Mouse (Mus musculus) lung, postnatal 0 days (tissue): ENCODE measurements around the gene Sfmbt1. TPM values are rescaled to one million over a fixed set of nuclear protein-coding genes. Genes with fewer than 3 reads are reported as not detected.
A peak's percentile ranks its signal among the peaks of the same experiment; 100 is the strongest.

ENCODE experiments used
- ATAC-seq: fragments of 200-750 bp; cut with Nextera tagmentation; 2 replicates; pipeline ENCODE4 v1.8.0; 2017; ENCODE audit warnings: moderate library complexity
- DNase-seq: peaks from one replicate; pipeline ENCODE4 v3.0.0-alpha.2; 2016; ENCODE audit warnings: low spot score
- H3K27ac ChIP-seq: fragments of 300-500 bp; sonication (generic); 2 replicates; pipeline ENCODE4 v1.5.1; 2014; ENCODE audit warnings: antibody characterized with exemption, mild to moderate bottlenecking, low read length, mixed read lengths
- H3K27me3 ChIP-seq: fragments of 300-500 bp; sonication (generic); replicated peaks from 2 replicates; pipeline ENCODE4 v1.6.1; 2014; ENCODE audit warnings: low read length, mixed read lengths; ENCODE audit not compliant: insufficient read depth
- H3K36me3 ChIP-seq: fragments of 300-500 bp; sonication (generic); 2 replicates; pipeline ENCODE4 v1.6.1; 2014; ENCODE audit warnings: low read length, mixed read lengths; ENCODE audit not compliant: insufficient read depth
- H3K4me1 ChIP-seq: fragments of 300-500 bp; sonication (generic); 2 replicates; pipeline ENCODE4 v1.6.1; 2014; ENCODE audit warnings: antibody characterized with exemption, low read depth, low read length, mixed read lengths; ENCODE audit not compliant: insufficient read depth
- H3K4me2 ChIP-seq: fragments of 300-500 bp; sonication (generic); replicated peaks from 2 replicates; pipeline ENCODE4 v1.6.1; 2014; ENCODE audit warnings: low read depth, mild to moderate bottlenecking, low read length, moderate library complexity, mixed read lengths
- H3K4me3 ChIP-seq: fragments of 300-500 bp; sonication (generic); 2 replicates; pipeline ENCODE4 v1.5.1; 2014; ENCODE audit warnings: low read depth, low read length
- H3K9ac ChIP-seq: fragments of 300-500 bp; sonication (generic); replicated peaks from 2 replicates; pipeline ENCODE4 v1.6.1; 2014; ENCODE audit warnings: low read depth, mild to moderate bottlenecking
- H3K9me3 ChIP-seq: fragments of 300-500 bp; sonication (generic); 2 replicates; pipeline ENCODE4 v1.6.1; 2016; ENCODE audit warnings: low read length, mixed read lengths
- CTCF ChIP-seq: IDR thresholded peaks from 2 replicates; pipeline ENCODE4 v1.5.1; 2016; ENCODE audit warnings: antibody characterized with exemption, mild to moderate bottlenecking
- EP300 ChIP-seq: IDR thresholded peaks from 2 replicates; pipeline ENCODE4 v1.6.1; 2016; ENCODE audit warnings: antibody characterized with exemption, mild to moderate bottlenecking, control low read depth
- WGBS: fragments of 180-500 bp; shearing (Covaris S2); extraction: QIAGEN DNeasy Blood & Tissue Kit; methylation state at CpG from one replicate; pipeline ENCODE4 v1.1.7; 2014; 5-methylcytosine and 5-hydroxymethylcytosine counted together
- polyA plus RNA-seq: library from polyadenylated mRNA; unstranded; fragments of >200 nt; fragmentation: Nextera tagmentation; extraction: Ambion mirVana; gene quantifications from 2 replicates; pipeline ENCODE4 v1.2.1, GENCODE M21; 2015

Gene Sfmbt1
- polyA plus RNA-seq, 1 experiment from 2014 or later: 8.2 TPM

GRCm38 (mm10) chr14:30870206-30871147, 155.8 kb downstream of the Sfmbt1 start:
- Histone ChIP-seq H3K27me3 (no peaks in the 10 kb centered on the region), H3K36me3 (0 out of 2 replicates have a peak, but pooled peaks cover 4% of the 10 kb centered on the region), H3K9me3 (no peaks in the 10 kb centered on the region), H3K4me3 (no peak overlapping the region), H3K9ac (no peak overlapping the region), H3K4me1 (peaks cover 14% of the 10 kb centered on the region), H3K27ac (peak overlapping the region; percentile 88), H3K4me2 (no peak overlapping the region)
- WGBS: 64% methylated on average over 25 of the region's 25 CpGs
- ATAC-seq (peak; percentile 39), DNase-seq (peak; percentile 88)
- peak; percentile 12 for TF ChIP-seq CTCF
- TF ChIP-seq EP300: peak; percentile 26; the same call in 1 of the 2 replicates

Other genes starting within 250 kb of the Sfmbt1 start
- gene Dcp1a, start 235.3 kb upstream of the Sfmbt1 start, polyA plus RNA-seq: 8.8 and 9.0 TPM in 2 replicates
- 12.5 and 14.8 TPM in 2 replicates for gene Cacna1d, start 223.4 kb upstream of the Sfmbt1 start, polyA plus RNA-seq
- gene Tkt, start 166.5 kb upstream of the Sfmbt1 start, polyA plus RNA-seq: 121 and 132 TPM in 2 replicates
- 59.4 and 68.4 TPM in 2 replicates for gene Prkcd, start 88.6 kb upstream of the Sfmbt1 start, polyA plus RNA-seq
- gene Rft1, start 60.5 kb upstream of the Sfmbt1 start, polyA plus RNA-seq: 14.4 and 15.5 TPM in 2 replicates
- 41.7 and 44.7 TPM in 2 replicates for gene Tmem110, start 110.7 kb downstream of the Sfmbt1 start, polyA plus RNA-seq
- gene Mustn1, start 164.4 kb downstream of the Sfmbt1 start, polyA plus RNA-seq: 30.5 and 36.6 TPM in 2 replicates
- 6.7 and 7.9 TPM in 2 replicates for gene Itih4, start 171.6 kb downstream of the Sfmbt1 start, polyA plus RNA-seq
- 2.2 and 2.5 TPM in 2 replicates for gene Itih3, start 208.9 kb downstream of the Sfmbt1 start, polyA plus RNA-seq
- 0.81 and 1.1 TPM in 2 replicates for gene Itih1, start 228.4 kb downstream of the Sfmbt1 start, polyA plus RNA-seq
- 4.7 and 4.9 TPM in 2 replicates for gene Nek4, start 236.5 kb downstream of the Sfmbt1 start, polyA plus RNA-seq